ENCODE assay signal across 8 mouse cellular contexts in the genomic region with DNA sequence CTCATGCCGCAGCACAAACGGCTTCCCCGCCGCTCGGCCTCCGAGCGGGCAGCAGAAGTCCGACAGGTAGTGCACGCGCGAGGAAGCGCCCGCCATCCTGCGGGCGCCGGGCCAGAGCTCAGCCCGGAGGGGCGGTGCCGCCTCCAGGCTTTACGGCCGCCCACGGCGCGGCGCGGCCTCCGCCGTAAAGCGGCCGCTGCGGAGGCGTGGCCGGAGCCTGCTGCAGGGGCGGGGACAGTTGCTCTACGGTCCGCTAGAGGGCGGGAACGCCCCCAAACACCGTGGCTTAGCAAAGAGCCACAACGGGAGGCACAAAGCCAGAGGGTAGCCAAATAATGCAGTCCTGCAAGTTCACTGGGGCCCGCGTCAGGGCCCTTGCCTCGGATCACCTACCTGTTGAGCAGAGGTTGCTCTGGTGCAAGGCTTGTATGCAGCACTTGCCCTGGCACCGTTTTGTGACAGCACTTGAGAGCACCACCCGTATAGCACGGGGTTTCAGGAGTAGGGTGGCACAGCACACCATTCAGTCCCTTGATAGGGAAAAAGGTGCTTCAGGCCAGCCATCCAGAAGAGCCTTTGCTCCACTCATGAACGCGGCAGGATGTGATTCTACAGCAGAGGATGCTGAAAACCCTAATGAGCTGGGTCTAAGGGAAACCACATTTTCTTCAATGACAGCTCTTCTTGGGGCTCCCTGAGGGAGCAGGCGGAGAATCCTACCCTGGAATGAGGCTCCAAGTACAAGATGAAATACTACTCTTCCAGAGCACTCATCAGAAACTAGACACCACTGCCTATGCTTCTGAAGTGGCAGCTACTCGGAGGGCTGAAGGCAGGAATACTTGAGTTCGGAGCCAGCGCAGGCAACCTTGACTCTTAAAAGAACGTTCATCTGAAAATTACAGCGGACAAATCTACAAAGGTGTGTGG. TPM values are rescaled to one million over a fixed set of nuclear protein-coding genes. Genes with fewer than 3 reads are reported as not detected.
DNase-seq lines count a peak whose midpoint lies in the region; ATAC-seq lines count a peak whose summit lies in the region.

A gene (minus strand): TSS at position 154 of the 930 bp plus-strand sequence.

- peak; percentile 96 for DNase-seq in CD4-positive, CD25-positive, alpha-beta regulatory T cell, adult 2 months (ENCODE audit: low read depth, low spot score)
- peak; percentile 66 for DNase-seq in fat pad, adult 2 months (ENCODE audit: extremely low read depth, low read depth, low spot score)
- DNase-seq in kidney, postnatal 10 days = peak; percentile 94
- peak; percentile 86 to 90 for DNase-seq in natural killer cell, adult 2 months (ENCODE audit: low spot score in 2 of 2)

- H3K27ac ChIP-seq in brown adipose tissue, adult 24 weeks (replicated peaks; ENCODE audit: low read depth, low read length) = no peak within 1 kb of the TSS; the same call in 1 of the 2 replicates
- peak within 1 kb of the TSS; percentile 77 for H3K27ac ChIP-seq in heart, embryonic 13.5 days (replicated peaks)
- peak within 1 kb of the TSS; percentile 61 for H3K27ac ChIP-seq in liver, embryonic 12.5 days
- peak within 1 kb of the TSS; percentile 69 for H3K27ac ChIP-seq in stomach, embryonic 15.5 days

- H3K4me3 ChIP-seq in brown adipose tissue, adult 24 weeks (ENCODE audit: insufficient read depth, low read depth, low read length) = peak within 1 kb of the TSS; percentile 77
- peak within 1 kb of the TSS; percentile 90 for H3K4me3 ChIP-seq in heart, embryonic 13.5 days
- H3K4me3 ChIP-seq in liver, embryonic 12.5 days = peak within 1 kb of the TSS; percentile 74
- peak within 1 kb of the TSS; percentile 83 for H3K4me3 ChIP-seq in stomach, embryonic 15.5 days (replicated peaks)

- no peaks in the 10 kb centered on the region for H3K27me3 ChIP-seq in heart, embryonic 13.5 days (replicated peaks)
- H3K27me3 ChIP-seq in liver, embryonic 12.5 days (replicated peaks) = no peaks in the 10 kb centered on the region
- no peaks in the 10 kb centered on the region for H3K27me3 ChIP-seq in stomach, embryonic 15.5 days (replicated peaks)

- H3K4me2 ChIP-seq in heart, embryonic 13.5 days = peak within 1 kb of the TSS; percentile 93
- peak within 1 kb of the TSS; percentile 98 for H3K4me2 ChIP-seq in liver, embryonic 12.5 days
- peak within 1 kb of the TSS; percentile 97 for H3K4me2 ChIP-seq in stomach, embryonic 15.5 days

- 8% methylated on average over 54 of the region's 54 CpGs for WGBS in heart, embryonic 13.5 days
- 10% methylated on average over 53 of the region's 54 CpGs for WGBS in liver, embryonic 12.5 days (ENCODE audit: insufficient replicate concordance)
- 7% methylated on average over 54 of the region's 54 CpGs for WGBS in stomach, embryonic 15.5 days

- peak; percentile 83 for ATAC-seq in heart, embryonic 13.5 days (ENCODE audit: extremely low read depth, insufficient number of reproducible peaks, low FRiP score, low TSS enrichment)
- peak; percentile 89 for ATAC-seq in liver, embryonic 12.5 days
- ATAC-seq in stomach, embryonic 15.5 days (ENCODE audit: insufficient read depth, low FRiP score, low read depth) = peak; percentile 86

- no peaks in the 10 kb centered on the region for H3K9me3 ChIP-seq in heart, embryonic 13.5 days
- H3K9me3 ChIP-seq in liver, embryonic 12.5 days (replicated peaks) = no peaks in the 10 kb centered on the region
- H3K9me3 ChIP-seq in stomach, embryonic 15.5 days = no peaks in the 10 kb centered on the region

- H3K9ac ChIP-seq in heart, embryonic 13.5 days = peak within 1 kb of the TSS; percentile 93
- H3K9ac ChIP-seq in liver, embryonic 12.5 days = peak within 1 kb of the TSS; percentile 74
- peak within 1 kb of the TSS; percentile 64 for H3K9ac ChIP-seq in stomach, embryonic 15.5 days

- H3K4me1 ChIP-seq in brown adipose tissue, adult 24 weeks (ENCODE audit: control insufficient read depth, insufficient read depth, insufficient read length, low read length) = 0 out of 2 replicates have a peak, but pooled peaks cover 3% of the 10 kb centered on the region
- peaks cover 76% of the 10 kb centered on the region for H3K4me1 ChIP-seq in heart, embryonic 13.5 days
- peaks cover 26% of the 10 kb centered on the region for H3K4me1 ChIP-seq in liver, embryonic 12.5 days
- H3K4me1 ChIP-seq in stomach, embryonic 15.5 days = peaks cover 22% of the 10 kb centered on the region

- peaks cover 76% of the 10 kb centered on the region for H3K36me3 ChIP-seq in heart, embryonic 13.5 days
- H3K36me3 ChIP-seq in liver, embryonic 12.5 days = peaks cover 74% of the 10 kb centered on the region
- H3K36me3 ChIP-seq in stomach, embryonic 15.5 days = peaks cover 50% of the 10 kb centered on the region

RNA-seq across cellular contexts. Expression of the gene that starts here (rescaled TPM):
- polyA plus RNA-seq in brown adipose tissue, adult 24 weeks (2012; ENCODE audit: insufficient read depth, insufficient read length, missing spikeins) = 6.2 and 7.3 TPM in 2 replicates
- polyA plus RNA-seq in heart, embryonic 13.5 days (2015; fragmentation: Nextera tagmentation; extraction: Ambion mirVana) = 29.1 and 33.5 TPM in 2 replicates
- polyA plus RNA-seq in liver, embryonic 12.5 days (2016; fragmentation: Nextera tagmentation; extraction: Ambion mirVana) = 12.8 and 13.1 TPM in 2 replicates
- 31.5 and 33.0 TPM in 2 replicates for polyA plus RNA-seq in stomach, embryonic 15.5 days (2015; fragmentation: Nextera tagmentation; extraction: Ambion mirVana)
